Mouse (Mus musculus) left cerebral cortex, adult 6 months (tissue): Measurements from ENCODE around the gene Zscan26. TPM values are rescaled to one million over a fixed set of nuclear protein-coding genes. Genes with fewer than 3 reads are reported as not detected.

ENCODE experiments used
- long read RNA-seq, 2 experiments: library from polyadenylated mRNA; unstranded; transcript quantifications; one replicate each; pipeline ENCODE4 v2.0.0; 2019 to 2020
- polyA plus RNA-seq: library from polyadenylated mRNA; unstranded; fragments of <200 nt; fragmentation: Nextera tagmentation; gene quantifications from 2 replicates; pipeline ENCODE4 v1.2.3, GENCODE M21; 2021

Gene Zscan26
- polyA plus RNA-seq: 52.8 and 74.6 TPM in 2 replicates
- long read RNA-seq, experiment 1, full-length matches to known transcripts: 32 of 44 reads
- long read RNA-seq, experiment 1, partial matches to known transcripts: 2 of 44 reads
- long read RNA-seq, experiment 1, other reads (novel, unspliced or antisense): 10 of 44 reads
- long read RNA-seq, experiment 2, full-length matches to known transcripts: 3 of 118 reads
- long read RNA-seq, experiment 2, partial matches to known transcripts: 1 of 118 reads
- long read RNA-seq, experiment 2, other reads (novel, unspliced or antisense): 114 of 118 reads

DNA sequence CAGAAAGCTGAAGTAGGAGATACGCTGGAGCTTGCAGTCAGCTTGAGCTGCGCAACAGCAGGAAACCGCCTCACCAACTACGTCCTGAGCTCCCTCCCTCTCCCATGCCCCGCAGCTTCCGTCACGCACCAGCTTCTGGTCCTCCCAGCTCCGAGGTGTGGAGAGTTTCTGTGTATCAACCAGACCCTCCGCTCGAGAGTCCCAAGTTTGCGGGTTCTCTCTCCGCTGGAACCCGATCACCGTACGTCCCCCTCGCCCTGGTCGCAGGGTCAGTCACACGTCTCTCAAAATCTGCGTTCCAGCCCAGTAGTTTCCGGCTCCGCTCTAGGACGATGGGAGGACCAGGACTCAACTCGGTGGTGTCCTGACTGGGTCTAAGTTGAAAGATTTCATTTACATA is at the start of gene Zscan26:
TSS of gene Zscan26 (minus strand) at position 282 of the 400 bp plus-strand sequence.

DNA sequence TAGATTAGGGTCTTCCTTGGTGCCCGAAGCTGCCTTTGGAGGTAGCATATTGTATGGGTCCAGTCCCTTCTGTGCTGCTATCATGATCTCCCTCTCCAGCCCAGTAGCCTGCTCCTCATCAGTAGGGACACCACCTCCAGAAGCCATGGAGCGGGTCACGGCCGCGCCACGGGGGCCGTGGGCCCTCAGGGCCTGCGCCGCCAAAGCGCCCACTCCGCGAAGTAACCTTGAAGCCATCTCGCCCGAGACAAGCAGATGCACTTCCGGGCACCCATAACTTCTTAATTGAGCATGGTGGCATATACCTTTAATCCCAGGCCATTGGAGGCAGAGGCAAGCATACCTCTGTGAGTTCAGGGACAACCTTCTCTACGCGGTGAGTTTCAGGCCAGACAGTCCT is 47.7 kb upstream of the Zscan26 start, which contains the start of gene Gm11273:
TSS of gene Gm11273 (minus strand) at position 237 of the 400 bp plus-strand sequence.

DNA sequence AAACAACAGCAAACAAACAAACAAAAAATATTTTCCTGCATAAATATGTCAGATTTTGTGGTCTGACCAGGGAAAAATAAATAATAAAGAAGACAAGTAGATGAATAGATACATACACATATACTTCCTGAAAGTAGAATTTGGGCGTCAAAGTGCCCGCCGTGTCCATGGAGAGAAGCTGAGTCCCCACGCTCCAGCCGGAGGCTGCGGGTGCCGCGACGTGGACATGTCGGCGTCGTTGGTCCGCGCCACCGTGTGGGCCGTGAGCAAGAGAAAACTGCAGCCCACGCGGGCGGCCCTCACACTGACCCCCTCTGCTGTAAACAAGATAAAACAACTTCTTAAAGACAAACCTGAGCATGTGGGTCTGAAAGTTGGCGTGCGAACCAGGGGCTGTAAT is 41.5 kb upstream of the Zscan26 start, which contains the start of gene AK157302:
TSS of gene AK157302 (plus strand) at position 144 of the 400 bp plus-strand sequence.

DNA sequence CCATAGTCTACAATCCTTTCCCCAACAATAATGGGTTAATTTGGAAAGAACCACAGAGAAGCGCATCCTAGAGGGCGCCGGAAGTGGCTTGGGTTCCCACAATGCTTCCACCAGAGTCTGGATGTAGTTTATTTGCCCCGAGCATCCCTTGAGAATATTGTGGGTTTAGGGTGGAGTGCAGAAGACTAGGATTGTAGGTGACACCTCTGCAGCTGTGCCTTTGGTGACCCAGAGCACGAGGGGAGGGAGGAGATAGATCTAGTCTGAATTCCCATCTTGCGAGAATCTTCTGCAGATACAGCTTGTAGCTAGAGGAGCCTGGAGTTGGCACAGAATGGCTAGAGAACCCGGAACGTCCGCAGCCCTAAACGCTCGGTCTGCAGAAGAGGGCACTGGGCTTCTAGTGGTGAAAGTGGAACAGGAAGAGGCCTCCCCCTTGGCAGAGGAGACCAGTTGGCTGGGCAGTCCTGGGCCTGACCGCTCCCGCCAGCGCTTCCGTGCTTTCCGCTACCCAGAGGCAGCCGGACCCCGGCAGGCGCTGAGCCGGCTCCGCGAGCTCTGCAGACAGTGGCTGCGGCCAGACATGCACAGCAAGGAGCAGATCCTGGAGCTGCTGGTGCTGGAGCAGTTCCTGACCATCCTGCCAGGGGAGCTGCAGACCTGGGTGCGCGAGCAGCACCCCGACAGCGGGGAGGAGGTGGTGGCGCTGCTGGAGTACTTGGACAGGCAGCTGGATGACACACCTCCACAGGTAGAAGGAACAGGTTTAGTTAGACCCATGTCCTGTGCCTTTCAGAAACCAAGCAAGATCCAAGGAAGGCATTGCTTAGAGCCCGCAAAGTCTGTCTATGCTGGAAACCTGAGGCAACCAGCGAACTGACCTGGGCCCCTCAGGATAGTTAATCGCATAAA is 25.5 kb upstream of the Zscan26 start, which contains the start of the genes Zkscan4 and Gm10065:
TSS of gene Zkscan4 (plus strand) at position 149 of the 912 bp plus-strand sequence.
TSS of gene Gm10065 (minus strand) at position 683 of the 912 bp plus-strand sequence.

DNA sequence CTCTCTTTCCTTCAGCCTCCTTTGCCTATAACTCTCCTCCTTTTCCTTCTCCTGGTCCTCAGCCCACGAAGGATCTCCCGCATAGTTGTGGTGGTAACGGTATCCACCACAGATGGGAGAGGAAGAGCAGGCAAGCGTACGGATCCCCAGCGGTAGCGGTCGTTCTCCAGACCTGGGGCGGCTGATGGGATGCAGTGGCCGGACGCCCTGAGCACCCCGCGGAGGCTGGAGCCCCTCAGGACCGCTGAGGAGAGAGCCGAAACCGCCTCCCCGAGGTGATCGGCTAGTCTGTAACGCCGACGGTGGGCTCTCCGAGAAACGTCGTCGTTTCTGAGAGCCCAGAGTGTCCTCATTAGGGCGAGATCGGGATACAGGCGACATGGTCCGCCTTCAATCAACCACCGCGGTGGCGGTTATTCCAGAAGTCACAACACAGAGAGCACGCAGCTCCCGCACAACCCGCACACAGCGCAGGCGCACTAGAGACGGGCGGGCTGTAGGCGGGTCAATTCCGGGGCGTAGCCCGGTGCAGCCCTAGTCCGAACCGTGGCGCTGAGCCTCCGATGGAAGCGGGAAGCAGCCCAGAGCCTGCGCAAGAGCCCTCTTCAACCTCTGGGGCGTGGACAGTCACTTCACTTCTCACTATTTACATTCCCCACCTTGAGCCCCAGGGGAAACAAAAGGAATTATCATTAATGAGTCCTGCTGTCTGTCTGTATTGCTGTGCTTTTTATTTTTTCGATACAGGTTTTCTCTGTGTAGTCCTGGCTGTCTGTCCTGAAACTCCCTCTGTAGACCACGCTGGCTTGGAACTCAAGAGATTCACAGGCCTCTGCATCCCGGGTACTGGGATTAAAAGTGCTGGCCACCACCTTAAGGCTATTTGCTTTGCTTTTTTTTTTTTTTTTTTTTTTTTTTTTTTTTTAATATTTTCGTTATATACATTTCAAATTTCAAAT is 14.8 kb upstream of the Zscan26 start, which contains the start of gene Nkapl:
TSS of gene Nkapl (minus strand) at position 449 of the 959 bp plus-strand sequence.

DNA sequence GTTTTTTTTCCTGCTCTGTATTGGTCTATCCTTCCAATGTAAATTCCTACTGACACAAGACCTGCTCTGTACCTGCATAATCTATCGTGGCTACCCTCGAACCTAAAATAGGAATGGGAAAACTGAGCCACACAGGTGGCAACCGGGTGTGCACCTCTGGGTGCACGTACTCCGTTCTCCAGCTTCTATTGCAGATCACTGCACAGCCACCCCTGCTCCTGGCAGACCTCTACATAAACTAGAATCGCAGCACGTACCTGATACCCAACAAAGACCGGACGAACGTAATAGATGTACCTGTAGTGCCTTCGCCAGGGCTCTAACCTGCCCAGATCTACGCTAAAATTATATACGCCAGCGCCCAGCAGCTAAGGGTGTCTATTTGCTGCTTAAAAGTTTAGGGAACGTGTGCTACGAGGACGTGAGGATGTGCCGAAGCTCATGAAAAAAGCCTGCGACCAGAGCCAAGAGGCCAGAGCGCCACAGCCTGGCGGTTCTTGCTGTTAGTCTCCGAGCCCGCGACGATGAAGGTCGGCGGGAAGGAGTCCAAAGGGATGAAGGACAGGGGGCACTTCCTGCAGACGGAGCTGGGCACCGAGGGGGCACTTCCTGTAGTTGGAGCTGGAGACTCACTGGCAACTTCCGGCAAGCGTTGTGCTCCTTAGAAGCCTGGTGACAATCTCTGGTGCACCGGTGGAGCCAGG is 12.9 kb downstream of the Zscan26 start, which contains the start of gene Pgbd1:
TSS of gene Pgbd1 (minus strand) at position 556 of the 704 bp plus-strand sequence.

DNA sequence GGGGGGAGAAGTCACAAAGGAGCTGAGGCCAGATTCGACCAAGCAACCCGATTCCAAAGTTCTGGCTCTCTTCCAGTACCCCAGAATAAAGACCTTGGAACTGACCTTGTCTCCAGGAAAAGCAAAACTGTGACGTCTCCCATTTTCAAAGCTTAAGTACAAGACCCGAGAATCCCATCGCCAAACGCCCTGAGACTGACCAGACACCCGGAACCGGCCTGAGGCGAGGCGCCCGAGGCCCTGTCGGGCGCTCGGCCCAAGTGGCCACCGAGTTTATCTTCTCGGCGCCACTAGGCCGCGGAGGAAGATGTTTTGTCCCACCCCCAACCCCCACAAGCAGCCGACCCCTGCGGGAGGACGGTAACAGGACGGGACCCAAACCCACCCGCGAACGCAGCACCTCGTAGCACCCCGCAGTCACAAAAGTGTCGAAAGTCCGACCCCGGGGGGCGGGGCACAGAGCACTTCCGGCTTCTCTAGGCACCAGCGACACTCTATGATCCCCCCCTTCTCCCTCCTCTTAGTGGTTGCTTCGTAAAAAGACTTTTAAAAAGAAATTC is 51.2 kb downstream of the Zscan26 start, which contains the start of gene Zkscan3:
TSS of gene Zkscan3 (minus strand) at position 469 of the 560 bp plus-strand sequence.

Other genes with a start within 250 kb of the Zscan26 start
- not detected in 2 replicates for gene Gpx5, start 161.0 kb downstream of the Zscan26 start, polyA plus RNA-seq
- 1.8 TPM in 2 replicates for gene Gpx6, start 141.6 kb downstream of the Zscan26 start, polyA plus RNA-seq
- gene Olfr1367, start 106.8 kb downstream of the Zscan26 start, polyA plus RNA-seq: not detected in 2 replicates
- gene Zscan12, start 90.9 kb downstream of the Zscan26 start, polyA plus RNA-seq: 5.0 and 5.1 TPM in 2 replicates
- 11.1 and 12.4 TPM in 2 replicates for gene Zkscan3, start 51.0 kb downstream of the Zscan26 start, polyA plus RNA-seq
- 1.2 TPM in 2 replicates for gene Pgbd1, start 12.7 kb downstream of the Zscan26 start, polyA plus RNA-seq
- gene Nkapl, start 14.8 kb upstream of the Zscan26 start, polyA plus RNA-seq: 1.5 TPM in 2 replicates
- 3.1 and 3.4 TPM in 2 replicates for gene Zkscan4, start 25.2 kb upstream of the Zscan26 start, polyA plus RNA-seq
- 3.9 TPM in 1 of 2 replicates, not detected in the other for gene Gm10065, start 25.7 kb upstream of the Zscan26 start, polyA plus RNA-seq
- 1.5 and 2.0 TPM in 2 replicates for gene AK157302, start 41.5 kb upstream of the Zscan26 start, polyA plus RNA-seq
- gene Gm11273, start 47.7 kb upstream of the Zscan26 start, polyA plus RNA-seq: 13.2 and 14.1 TPM in 2 replicates
- gene Zkscan8, start 77.4 kb upstream of the Zscan26 start, polyA plus RNA-seq: 3.0 and 3.3 TPM in 2 replicates
- gene Olfr1366, start 89.1 kb upstream of the Zscan26 start, polyA plus RNA-seq: 0.09 TPM in 1 of 2 replicates, not detected in the other
- gene Olfr1535, start 106.2 kb upstream of the Zscan26 start, polyA plus RNA-seq: 0.06 TPM in 1 of 2 replicates, not detected in the other
- gene Olfr1364, start 128.0 kb upstream of the Zscan26 start, polyA plus RNA-seq: not detected in 2 replicates
- gene Olfr1362, start 160.3 kb upstream of the Zscan26 start, polyA plus RNA-seq: not detected in 2 replicates
- gene Olfr11, start 188.8 kb upstream of the Zscan26 start, polyA plus RNA-seq: not detected in 2 replicates
- not detected in 2 replicates for gene Olfr1361, start 209.7 kb upstream of the Zscan26 start, polyA plus RNA-seq
- gene Olfr1360, start 223.7 kb upstream of the Zscan26 start, polyA plus RNA-seq: not detected in 2 replicates
- not detected in 2 replicates for gene Olfr1359, start 244.4 kb upstream of the Zscan26 start, polyA plus RNA-seq